Mouse (Mus musculus) forebrain, embryonic 13.5 days (tissue): ENCODE measurements at regions not wholly inside any gene's neighbourhood (a gene's known extent, or its start where the extent isn't known, plus 50 kb on each side); places are given as distances from the start of the nearest gene placed in this dataset.

Source experiments
- ATAC-seq: fragments of 200-750 bp; cut with Nextera tagmentation; 2 replicates; pipeline ENCODE4 v1.8.0; 2017
- H3K27ac ChIP-seq: fragments of 300-500 bp; sonication (generic); 2 replicates; pipeline ENCODE4 v1.5.1; 2015; ENCODE audit warnings: inconsistent platforms, mild to moderate bottlenecking, moderate library complexity
- H3K27me3 ChIP-seq: fragments of 300-500 bp; sonication (generic); 2 replicates; pipeline ENCODE4 v1.6.1; 2015; ENCODE audit warnings: mild to moderate bottlenecking, inconsistent platforms
- H3K36me3 ChIP-seq: fragments of 300-500 bp; sonication (generic); 2 replicates; pipeline ENCODE4 v1.6.1; 2015; ENCODE audit warnings: mild to moderate bottlenecking, inconsistent platforms; ENCODE audit not compliant: poor library complexity, severe bottlenecking
- H3K4me1 ChIP-seq: fragments of 300-500 bp; sonication (generic); 2 replicates; pipeline ENCODE4 v1.6.1; 2015; ENCODE audit warnings: inconsistent platforms
- H3K4me2 ChIP-seq: fragments of 300-500 bp; sonication (generic); 2 replicates; pipeline ENCODE4 v1.6.1; 2015; ENCODE audit warnings: inconsistent platforms, mild to moderate bottlenecking, moderate library complexity
- H3K4me3 ChIP-seq: fragments of 300-500 bp; sonication (generic); 2 replicates; pipeline ENCODE4 v1.5.1; 2015; ENCODE audit warnings: mild to moderate bottlenecking, inconsistent platforms
- H3K9ac ChIP-seq: fragments of 300-500 bp; sonication (generic); 2 replicates; pipeline ENCODE4 v1.6.1; 2015; ENCODE audit warnings: mild to moderate bottlenecking, inconsistent platforms
- H3K9me3 ChIP-seq: fragments of 300-500 bp; sonication (generic); replicated peaks from 2 replicates; pipeline ENCODE4 v1.6.1; 2016; ENCODE audit warnings: inconsistent platforms
- WGBS: fragments of 180-500 bp; shearing (Covaris S2); methylation state at CpG from one replicate; pipeline ENCODE4 v1.1.7; 2015; 5-methylcytosine and 5-hydroxymethylcytosine counted together

DNA sequence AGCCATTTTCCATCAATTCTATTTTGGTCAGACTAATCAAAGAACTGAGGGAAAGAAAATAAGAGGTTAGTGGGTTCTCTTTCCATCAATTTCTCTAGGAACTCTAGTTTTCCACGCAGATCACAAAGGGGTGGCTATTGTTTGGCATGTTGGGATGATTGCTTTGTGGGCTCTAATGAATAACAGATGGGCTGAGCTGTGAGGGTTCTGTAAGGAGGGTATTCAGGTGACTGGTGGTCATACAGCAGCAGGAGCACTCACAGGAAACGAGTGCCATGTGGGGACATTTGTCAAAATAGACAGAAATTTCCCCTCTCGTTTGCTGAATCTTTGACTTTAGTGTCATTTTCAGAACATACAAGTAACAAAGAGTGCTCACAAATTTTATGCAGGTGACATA, 134.9 kb upstream of the Brinp3 start:
- no peak overlapping the region for H3K4me2 ChIP-seq
- no peak for ATAC-seq
- H3K27ac ChIP-seq: no peak overlapping the region
- no peaks in the 10 kb centered on the region for H3K4me1 ChIP-seq
- no peaks in the 10 kb centered on the region for H3K36me3 ChIP-seq
- no peak overlapping the region for H3K9ac ChIP-seq
- H3K27me3 ChIP-seq: no peaks in the 10 kb centered on the region
- H3K9me3 ChIP-seq: no peaks in the 10 kb centered on the region
- WGBS: 41% methylated on average over 3 of the region's 3 CpGs
- H3K4me3 ChIP-seq: no peak overlapping the region

GRCm38 (mm10) chr1:146360124-146360523, 134.4 kb upstream of the Brinp3 start:
- no peak overlapping the region for H3K27ac ChIP-seq
- no peak overlapping the region for H3K4me3 ChIP-seq
- H3K4me1 ChIP-seq: no peaks in the 10 kb centered on the region
- H3K4me2 ChIP-seq: no peak overlapping the region
- ATAC-seq: no peak
- no peaks in the 10 kb centered on the region for H3K36me3 ChIP-seq
- no peak overlapping the region for H3K9ac ChIP-seq
- H3K27me3 ChIP-seq: no peaks in the 10 kb centered on the region
- no peaks in the 10 kb centered on the region for H3K9me3 ChIP-seq

GRCm38 (mm10) chr1:146363777-146364176, 130.8 kb upstream of the Brinp3 start:
- Histone ChIP-seq H3K4me3 (no peak overlapping the region), H3K9ac (no peak overlapping the region), H3K27me3 (no peaks in the 10 kb centered on the region), H3K27ac (no peak overlapping the region), H3K36me3 (no peaks in the 10 kb centered on the region), H3K4me1 (no peaks in the 10 kb centered on the region), H3K9me3 (no peaks in the 10 kb centered on the region), H3K4me2 (no peak overlapping the region)
- 91% methylated on average over 2 of the region's 2 CpGs for WGBS
- no peak for ATAC-seq
